5 mouse cellular contexts compared by ENCODE assay signal in genomic region chr7:141590249-141590648, GRCm38 (mm10). TPM values are rescaled to one million over a fixed set of nuclear protein-coding genes. Genes with fewer than 3 reads are reported as not detected.
DNase-seq lines count a peak whose midpoint lies in the region; ATAC-seq and TF ChIP-seq lines count a peak whose summit lies in the region.
"Not testable (repeated sequence)": the region's sequence is repeated elsewhere in the genome, so short reads cannot be mapped to it uniquely, and the experiment has no call there.

No protein-coding gene starts in this region.

- not testable (repeated sequence) for H3K27me3 ChIP-seq in midbrain, embryonic 11.5 days (ENCODE audit: control insufficient read depth, insufficient read depth, low read length)

- not testable (repeated sequence) for H3K4me2 ChIP-seq in midbrain, embryonic 11.5 days

- 93% methylated on average over 6 of the region's 7 CpGs for WGBS in midbrain, embryonic 11.5 days

- H3K9ac ChIP-seq in ES-E14 (ENCODE audit: insufficient read depth, low read depth, low read length, poor library complexity, severe bottlenecking); midbrain, embryonic 11.5 days (ENCODE audit: low read length): not testable (repeated sequence)

- not testable (repeated sequence) for H3K27ac ChIP-seq in ES-E14 (ENCODE audit: insufficient read depth, low read depth, low read length, poor library complexity, severe bottlenecking); layer of hippocampus, adult 2 months; midbrain, embryonic 11.5 days (ENCODE audit: low read depth, low read length)

- H3K36me3 ChIP-seq in ES-E14 (ENCODE audit: control insufficient read depth, insufficient read depth, low read length, poor library complexity, severe bottlenecking), result peaks cover 18% of the 10 kb centered on the region
- not testable (repeated sequence) for H3K36me3 ChIP-seq in midbrain, embryonic 11.5 days (ENCODE audit: control insufficient read depth, insufficient read depth, low read length)

- DNase-seq in 416B (ENCODE audit: low read depth) (peak; percentile 17), MN1 (ENCODE audit: low spot score) (peak; percentile 57)
- DNase-seq in ES-E14 (ENCODE audit: low read depth, low spot score); layer of hippocampus, adult 2 months (ENCODE audit: low spot score in 2 of 2): not testable (repeated sequence)
- peak; percentile 79 for DNase-seq in midbrain, embryonic 11.5 days (ENCODE audit: low spot score, missing footprints)

- not testable (repeated sequence) for H3K9me3 ChIP-seq in ES-E14 (ENCODE audit: control insufficient read depth, insufficient read depth, low read depth, low read length); midbrain, embryonic 11.5 days (ENCODE audit: control insufficient read depth, low read length)

- H3K4me1 ChIP-seq in ES-E14 (ENCODE audit: control insufficient read depth in 2 of 2, insufficient read depth in 2 of 2, low read length in 2 of 2, poor library complexity in 1 of 2); midbrain, embryonic 11.5 days (ENCODE audit: control insufficient read depth, insufficient read depth, low read length): not testable (repeated sequence)

- H3K4me3 ChIP-seq in ES-E14 (ENCODE audit: insufficient read depth in 1 of 2, low read depth in 1 of 2, low read length in 2 of 2, poor library complexity in 1 of 2, severe bottlenecking in 1 of 2); layer of hippocampus, adult 2 months; midbrain, embryonic 11.5 days (ENCODE audit: low read depth, low read length): not testable (repeated sequence)

- TF ChIP-seq CTCF in layer of hippocampus, adult 2 months (conservative IDR thresholded peaks at IDR 0.05), result peak; percentile 29

- in situ Hi-C loops in ES-E14 (cut with MboI; ENCODE audit: low sequenced_read_pairs in 2 of 2, unreplicated experiment in 2 of 2), result not testable (repeated sequence)

- ATAC-seq in midbrain, embryonic 11.5 days (ENCODE audit: low FRiP score), result not testable (repeated sequence)

TF ChIP-seq in ES-E14, 5 proteins besides CTCF, POLR2A, EP300 and RAD21:
- TF ChIP-seq ZNF384 (IDR thresholded peaks at IDR 0.05; ENCODE audit: low read depth, low read length), result peak; percentile 62; the same call in 1 of the 2 replicates

RNA-seq across cellular contexts. Expression of gene Ap2a2, which starts 28.3 kb away (rescaled TPM):
- total RNA-seq in ES-E14 (2012; rRNA removed), result 98.8 and 103 TPM in 2 replicates
- total RNA-seq in layer of hippocampus, adult 2 months (2021), result 100 to 1,000 TPM; 226 to 243 TPM
- polyA plus RNA-seq in midbrain, embryonic 11.5 days (2014; fragmentation: Nextera tagmentation; extraction: Ambion mirVana), result 76.6 and 81.1 TPM in 2 replicates

RNA-seq across cellular contexts. Expression of gene Chid1, which starts 50.6 kb away (rescaled TPM):
- 30.1 and 46.1 TPM in 2 replicates for total RNA-seq in ES-E14 (2012; rRNA removed)
- 10 to 100 TPM; 83.1 to 85.1 TPM for total RNA-seq in layer of hippocampus, adult 2 months (2021)
- 23.3 and 26.4 TPM in 2 replicates for polyA plus RNA-seq in midbrain, embryonic 11.5 days (2014; fragmentation: Nextera tagmentation; extraction: Ambion mirVana)
